Mouse (Mus musculus) right cerebral cortex, adult 2 months (tissue): Measurements from ENCODE around the gene Gm20388.

Experiments
- DNase-seq, 2 experiments: peaks; one replicate each; pipeline ENCODE4 v3.0.0; 2021 to 2022; ENCODE audit warnings: low spot score in 2 of 2

Gm20388 gene

DNA sequence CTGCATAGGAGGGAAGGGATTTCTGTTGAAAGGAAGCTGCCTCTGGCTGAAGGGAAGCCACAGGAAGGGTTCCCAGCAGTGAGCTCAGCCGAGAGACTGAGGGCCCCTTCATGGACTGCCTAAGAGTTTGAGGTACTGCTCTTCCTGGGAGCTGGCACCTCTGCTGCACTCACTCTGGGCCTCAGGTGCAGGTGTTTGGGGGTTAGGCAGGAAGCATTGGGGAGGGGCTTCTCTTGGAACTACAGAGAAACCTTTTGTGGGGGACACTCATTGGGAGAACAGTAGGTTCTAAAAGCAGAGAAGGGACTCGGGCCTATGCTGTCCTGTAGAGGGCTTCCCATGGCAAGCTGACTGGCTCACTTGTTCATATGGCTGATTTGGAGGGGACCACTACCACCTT lies 4323.9 kb downstream of the Gm20388 start:
- DNase-seq: no peak

DNA sequence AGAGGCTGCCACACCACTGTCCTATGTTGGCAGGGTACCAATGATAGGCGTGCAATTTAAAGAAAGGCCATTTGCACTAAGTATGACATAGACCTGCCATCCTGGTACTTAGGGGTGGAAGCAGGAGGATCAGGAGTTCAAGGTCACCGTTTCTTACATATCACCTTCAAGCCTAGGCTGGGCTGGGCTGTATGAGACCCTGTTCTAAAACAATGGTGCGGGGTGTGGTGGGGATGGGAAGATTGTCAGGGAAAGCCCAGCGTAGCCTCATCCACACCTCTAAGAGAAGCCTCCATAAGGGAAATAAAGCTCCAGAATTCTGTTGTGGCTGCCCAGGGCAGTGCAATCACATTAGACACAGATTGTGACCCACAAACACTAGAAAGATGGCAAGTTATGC lies 4324.9 kb downstream of the Gm20388 start:
- DNase-seq: no peak

- no peak for DNase-seq
These were observed 4328.7 kb downstream of the Gm20388 start for GRCm38 (mm10) chr8:124239350-124239749.

DNA sequence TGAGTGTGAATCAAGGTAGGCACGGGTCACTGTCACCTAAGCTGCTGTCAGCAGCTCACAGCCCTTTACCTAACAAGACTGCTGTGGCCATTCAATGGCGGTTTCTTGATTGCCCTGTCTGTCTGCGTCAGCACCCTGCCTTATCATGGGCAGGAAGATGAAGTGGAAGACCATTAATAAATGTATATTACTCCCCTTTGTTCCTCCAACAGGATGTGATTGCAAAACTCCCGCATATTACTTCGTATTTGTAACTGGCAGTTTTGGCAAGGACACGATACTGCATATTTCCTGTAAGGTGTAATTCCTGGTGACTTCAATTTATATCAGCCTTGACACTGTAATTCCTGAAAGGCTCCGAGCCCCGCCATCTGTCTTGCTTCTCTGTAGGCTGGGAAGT lies 4330.3 kb downstream of the Gm20388 start:
- DNase-seq: no peak

GRCm38 (mm10) chr8:124242208-124242607 lies 4331.6 kb downstream of the Gm20388 start:
- DNase-seq: no peak

GRCm38 (mm10) chr8:124242913-124243312 lies 4332.3 kb downstream of the Gm20388 start:
- DNase-seq: no peak

DNA sequence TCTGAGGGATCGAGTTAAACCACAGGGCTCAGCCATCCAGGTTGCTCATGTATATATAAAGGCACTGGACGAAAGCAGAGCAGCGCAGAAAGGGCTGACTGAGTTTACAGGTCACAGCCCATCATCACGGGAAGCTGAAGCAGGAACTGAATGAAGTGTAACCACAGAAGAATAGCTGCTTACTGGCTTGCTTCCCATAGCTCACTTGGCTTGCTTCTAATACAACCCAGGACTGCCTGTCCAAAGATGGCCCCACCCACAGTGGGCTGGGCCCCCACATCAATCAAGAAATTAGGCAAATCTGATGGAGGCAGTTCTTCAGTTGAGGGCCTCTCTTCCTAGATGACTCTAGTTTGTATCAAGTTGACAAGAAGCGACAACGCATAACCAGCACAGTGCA lies 4336.9 kb downstream of the Gm20388 start:
- DNase-seq: no peak

DNA sequence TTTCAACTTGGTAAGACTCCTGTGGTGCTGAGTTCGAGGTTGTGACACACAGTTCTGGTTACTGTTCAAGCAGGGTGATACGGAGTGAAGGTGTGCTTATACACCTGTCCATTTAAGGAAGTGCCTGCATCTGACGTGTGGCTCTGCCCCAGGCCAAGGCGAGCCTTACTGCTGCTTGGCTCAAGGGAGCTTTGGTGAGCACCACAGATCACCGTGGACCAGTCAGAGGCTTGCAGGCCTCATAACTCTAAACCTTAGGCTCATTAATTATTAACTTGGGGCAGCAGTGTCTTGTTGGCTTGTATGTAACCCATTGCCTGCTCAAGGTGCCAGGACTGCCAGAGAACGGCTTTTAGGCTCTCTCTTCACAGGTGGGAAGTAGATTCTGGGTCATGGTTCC lies 4338.0 kb downstream of the Gm20388 start:
- no peak for DNase-seq

- no peak for DNase-seq
These were observed 4339.6 kb downstream of the Gm20388 start for GRCm38 (mm10) chr8:124250255-124250654.

- no peak for DNase-seq
These were observed 4340.1 kb downstream of the Gm20388 start for GRCm38 (mm10) chr8:124250785-124251184.

GRCm38 (mm10) chr8:124252533-124252950 lies 4341.9 kb downstream of the Gm20388 start:
- peak; percentile 29 to 54 for DNase-seq

DNA sequence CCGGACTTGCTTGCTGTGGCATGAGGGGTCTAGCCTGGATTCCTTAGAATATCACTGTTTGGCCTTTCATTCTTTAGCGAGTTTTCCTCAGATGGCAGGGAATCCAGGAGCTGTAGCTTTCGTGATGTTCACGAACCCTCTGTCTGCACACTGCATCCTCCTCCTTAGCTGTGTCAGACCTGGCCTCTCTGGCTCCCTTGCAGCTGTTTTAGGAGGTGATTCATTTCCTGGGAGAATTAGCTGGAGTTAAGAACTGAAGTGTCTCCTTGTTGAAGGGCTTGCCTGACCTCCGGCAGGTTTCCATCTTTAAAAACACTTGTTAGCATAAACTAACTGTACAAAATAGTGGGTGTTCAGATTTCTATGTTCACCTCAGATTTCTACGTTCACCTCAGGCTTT lies 4343.3 kb downstream of the Gm20388 start:
- no peak for DNase-seq

GRCm38 (mm10) chr8:124256841-124257240 lies 4346.2 kb downstream of the Gm20388 start:
- no peak for DNase-seq

DNA sequence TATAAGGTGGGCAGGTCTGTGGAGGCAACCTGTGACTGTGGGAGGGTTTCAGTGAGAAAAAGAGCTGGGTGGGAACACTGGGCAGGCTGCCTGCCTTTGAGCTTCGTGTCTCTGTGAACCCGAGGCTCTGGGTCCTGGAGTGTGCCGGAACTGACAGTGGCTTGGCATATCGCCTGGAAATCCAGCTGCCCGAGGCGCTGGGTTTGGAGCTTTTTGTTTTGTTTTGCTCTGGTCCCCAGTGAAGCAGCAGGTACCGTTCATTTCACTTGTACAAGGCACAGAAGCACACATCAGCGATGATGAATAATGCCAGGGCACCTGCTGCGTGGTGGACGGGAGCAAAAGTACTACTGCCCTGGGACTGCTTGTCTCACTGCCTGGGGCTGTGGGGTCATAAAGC lies 4346.7 kb downstream of the Gm20388 start:
- no peak for DNase-seq

- no peak for DNase-seq
These were observed 4348.5 kb downstream of the Gm20388 start for GRCm38 (mm10) chr8:124259146-124259545.

DNA sequence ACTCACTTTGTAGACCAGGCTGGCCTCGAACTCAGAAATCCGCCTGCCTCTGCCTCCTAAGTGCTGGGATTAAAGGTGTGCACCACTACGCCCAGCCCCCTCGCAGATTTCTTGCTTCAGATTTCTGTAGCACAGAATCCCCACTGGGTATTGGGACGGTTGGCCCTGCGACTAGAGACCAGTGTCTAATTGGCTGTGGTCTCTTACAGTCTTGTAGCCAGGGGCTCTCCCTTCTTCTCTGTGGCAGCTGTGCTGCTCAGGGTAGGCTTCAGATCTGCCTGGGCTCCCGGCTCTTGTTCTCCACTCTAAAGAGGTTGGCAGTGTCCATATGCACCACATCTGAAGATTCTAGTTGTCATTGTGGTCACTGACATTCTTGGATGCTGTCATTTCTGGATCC lies 4349.3 kb downstream of the Gm20388 start:
- DNase-seq: no peak

DNA sequence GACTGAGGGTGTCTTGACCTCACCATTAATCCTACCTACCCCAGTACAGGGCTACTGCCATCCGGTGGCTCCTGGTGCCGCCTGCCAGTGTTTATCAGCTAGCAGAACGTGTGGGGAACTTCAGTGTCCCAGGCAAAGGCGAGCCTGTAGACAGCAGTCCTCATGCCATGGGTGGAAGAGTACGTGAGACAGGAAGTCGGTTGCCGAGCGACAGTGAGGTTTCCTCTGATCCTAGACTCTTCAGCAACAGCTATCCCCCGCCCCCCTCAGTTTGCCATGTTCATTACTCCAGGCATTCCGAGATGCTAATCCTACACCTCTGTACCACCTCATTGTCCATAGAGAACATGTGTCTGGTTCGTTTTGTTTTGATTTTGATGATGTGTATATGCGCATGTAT lies 4349.7 kb downstream of the Gm20388 start:
- DNase-seq: no peak

- no peak for DNase-seq
These were observed 4352.4 kb downstream of the Gm20388 start for GRCm38 (mm10) chr8:124263058-124263457.

- no peak for DNase-seq
These were observed 4353.4 kb downstream of the Gm20388 start for GRCm38 (mm10) chr8:124264032-124264431.

- no peak for DNase-seq
These were observed 4354.0 kb downstream of the Gm20388 start for GRCm38 (mm10) chr8:124264671-124265070.

- no peak for DNase-seq
These were observed 4354.5 kb downstream of the Gm20388 start for GRCm38 (mm10) chr8:124265130-124265529.

DNA sequence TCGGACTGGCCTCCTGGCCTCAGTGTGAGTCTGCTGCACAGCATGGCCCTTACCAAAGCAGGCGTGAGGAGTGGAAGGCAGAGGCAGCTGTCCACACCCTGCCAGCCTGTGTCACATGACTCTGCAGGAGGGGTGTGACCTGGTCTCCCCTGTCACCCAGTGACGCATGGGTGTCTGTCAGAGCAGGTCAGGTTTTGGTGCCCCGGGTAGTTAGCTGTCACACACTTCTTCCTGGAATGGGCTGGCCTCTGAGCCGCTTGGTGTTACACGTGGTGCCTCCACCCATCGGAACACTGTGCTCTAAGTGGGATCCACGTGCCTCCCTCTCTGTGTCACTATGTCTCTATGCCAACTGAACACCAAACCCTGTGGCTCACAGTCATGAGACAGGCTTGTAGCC lies 4355.2 kb downstream of the Gm20388 start:
- no peak for DNase-seq

DNA sequence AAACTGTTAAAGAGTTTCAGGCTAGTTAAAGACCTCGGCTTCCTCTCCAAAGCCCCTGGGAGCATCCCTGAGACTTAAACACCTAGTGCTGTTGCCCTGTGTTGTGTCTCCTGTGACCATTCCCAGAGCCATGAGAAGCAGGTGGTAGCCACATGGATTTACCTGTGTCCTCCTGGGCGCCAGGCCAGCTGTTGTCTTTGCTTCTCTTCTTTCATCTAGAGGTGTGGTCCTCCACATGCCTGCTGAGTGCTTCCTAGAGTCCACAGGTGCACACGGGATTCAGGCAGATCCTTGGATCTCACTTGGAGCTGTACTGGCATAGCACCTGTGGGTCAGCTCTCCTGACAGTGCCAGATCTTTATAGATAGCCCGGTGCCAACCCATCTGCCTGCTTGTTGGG lies 4356.6 kb downstream of the Gm20388 start:
- no peak for DNase-seq

GRCm38 (mm10) chr8:124270504-124270903 lies 4359.9 kb downstream of the Gm20388 start:
- DNase-seq: no peak

GRCm38 (mm10) chr8:124270904-124271303 lies 4360.3 kb downstream of the Gm20388 start:
- no peak for DNase-seq
